Mouse (Mus musculus): ENCODE measurements around the gene Asic2.

The Asic2 gene

GRCm38 (mm10) chr11:80838724-80839123, 1129.5 kb downstream of the Asic2 start:
- no peak for DNase-seq (ENCODE audit: low spot score)

- no peak for DNase-seq (ENCODE audit: low spot score)
Measured at GRCm38 (mm10) chr11:80835841-80836240, 1132.4 kb downstream of the Asic2 start.

GRCm38 (mm10) chr11:80835395-80835794, 1132.9 kb downstream of the Asic2 start:
- DNase-seq (ENCODE audit: low spot score), result no peak

All from lung, postnatal 25 days (tissue).